Comparison of ENCODE assay signal across 23 mouse cellular contexts in genomic region chr10:80252493-80253274, GRCm38 (mm10). TPM values are rescaled to one million over a fixed set of nuclear protein-coding genes. Genes with fewer than 3 reads are reported as not detected.
A peak's percentile ranks its signal among the peaks of the same experiment; 100 is the strongest.
DNase-seq lines count a peak whose midpoint lies in the region; ATAC-seq and TF ChIP-seq lines count a peak whose summit lies in the region.
"Had no signal": no experiment of that assay in that cellular context is flagged by ENCODE, and none has a peak within 500 bp of the region (broad histone marks: within the 10 kb centered on the region; RNA-seq: fewer than 3 reads in every experiment).

No protein-coding gene starts in this region.

- no peak overlapping the region for H3K4me2 ChIP-seq in neural tube, embryonic 14.5 days (ENCODE audit: low read depth, low read length)
- no peak overlapping the region for H3K4me2 ChIP-seq in forebrain, embryonic 11.5 days (ENCODE audit: low read depth, low read length, severe bottlenecking)
- H3K4me2 ChIP-seq: hindbrain, embryonic 12.5 days; limb, embryonic 12.5 days; liver, embryonic 11.5 days; midbrain, embryonic 12.5 days had no signal

- WGBS in cerebellum, adult 2 months = 70% methylated on average over 11 of the region's 11 CpGs
- WGBS in heart, adult 2 months = 79% methylated on average over 11 of the region's 11 CpGs
- WGBS in neural tube, embryonic 14.5 days = 93% methylated on average over 11 of the region's 11 CpGs
- WGBS in forebrain, embryonic 11.5 days = 91% methylated on average over 11 of the region's 11 CpGs

- H3K27ac ChIP-seq in cerebellum, adult 2 months (ENCODE audit: insufficient read depth, low read length) = no peak overlapping the region
- H3K27ac ChIP-seq in heart, adult 2 months = peak overlapping the region; percentile 65
- no peak overlapping the region for H3K27ac ChIP-seq in neural tube, embryonic 14.5 days (ENCODE audit: low read depth, low read length)
- H3K27ac ChIP-seq in forebrain, embryonic 11.5 days (ENCODE audit: low read depth, low read length) = no peak overlapping the region
- H3K27ac ChIP-seq: embryonic facial prominence, embryonic 10.5 days; forebrain, embryonic 10.5 days; hindbrain, embryonic 12.5 days; limb, embryonic 12.5 days; midbrain, embryonic 12.5 days; stomach, postnatal 0 days had no signal

- H3K9ac ChIP-seq in heart, adult 2 months (ENCODE audit: low read depth, low read length) = peak overlapping the region; percentile 48
- H3K9ac ChIP-seq in neural tube, embryonic 14.5 days (replicated peaks; ENCODE audit: low read depth, low read length) = 0 out of 2 replicates have a peak overlapping the region, but pooled peaks have one; percentile 16
- no peak overlapping the region for H3K9ac ChIP-seq in forebrain, embryonic 11.5 days (ENCODE audit: low read length)
- H3K9ac ChIP-seq: forebrain, postnatal 0 days; hindbrain, embryonic 12.5 days; limb, embryonic 12.5 days; liver, postnatal 0 days; midbrain, embryonic 12.5 days had no signal

- peaks cover 9% of the 10 kb centered on the region for H3K79me2 ChIP-seq in heart, adult 2 months (replicated peaks; ENCODE audit: control insufficient read depth, insufficient read depth, low read length)

- H3K9me3 ChIP-seq in neural tube, embryonic 14.5 days (ENCODE audit: control insufficient read depth, low read length) = no peaks in the 10 kb centered on the region
- no peaks in the 10 kb centered on the region for H3K9me3 ChIP-seq in forebrain, embryonic 11.5 days (ENCODE audit: control insufficient read depth, low read length)
- H3K9me3 ChIP-seq: embryonic facial prominence, embryonic 10.5 days; forebrain, embryonic 10.5 days; hindbrain, embryonic 12.5 days; limb, embryonic 12.5 days; midbrain, embryonic 12.5 days had no signal

- TF ChIP-seq EP300 in heart, adult 2 months (IDR thresholded peaks at IDR 0.05; ENCODE audit: insufficient read depth, low read depth, low read length) = 0 out of 2 replicates have a peak, but pooled peaks have one; percentile 66

- no peak for ATAC-seq in neural tube, embryonic 14.5 days (ENCODE audit: low read depth)
- no peak for ATAC-seq in forebrain, embryonic 11.5 days (replicated peaks; ENCODE audit: low FRiP score)
- ATAC-seq: forebrain, postnatal 0 days; intestine, postnatal 0 days; liver, postnatal 0 days; lung, postnatal 0 days had no signal

- TF ChIP-seq POLR2A in cerebellum, adult 2 months (IDR thresholded peaks at IDR 0.05; ENCODE audit: borderline replicate concordance, insufficient read depth, low read length) = no peak
- 0 out of 2 replicates have a peak, but pooled peaks have one; percentile 17 for TF ChIP-seq POLR2A in heart, adult 2 months (IDR thresholded peaks at IDR 0.05; ENCODE audit: insufficient read depth, low read depth, low read length)

- intact Hi-C loops in heart, adult 2 months (cut with DNase I) = loop anchor here (1.0 kb wide), 1 partner anchor 29 kb away; no protein-coding TSS in a partner anchor
- intact Hi-C loops in heart, postnatal 25 days (cut with DNase I) = no loop called here

- no peaks in the 10 kb centered on the region; the same call in 1 of the 2 replicates for H3K36me3 ChIP-seq in heart, adult 2 months (ENCODE audit: control insufficient read depth, insufficient read depth, low read length)
- H3K36me3 ChIP-seq in neural tube, embryonic 14.5 days (ENCODE audit: control insufficient read depth, insufficient read depth, low read length) = peaks cover 36% of the 10 kb centered on the region
- peaks cover under 1% of the 10 kb centered on the region; the same call in 1 of the 2 replicates for H3K36me3 ChIP-seq in forebrain, embryonic 11.5 days (ENCODE audit: control insufficient read depth, insufficient read depth, low read length)

- TF ChIP-seq CTCF in cerebellum, adult 2 months (IDR thresholded peaks at IDR 0.05; ENCODE audit: borderline replicate concordance, insufficient read depth, low read depth, low read length) = no peak
- no peak for TF ChIP-seq CTCF in heart, adult 2 months (IDR thresholded peaks at IDR 0.05)

- DNase-seq in cerebellum, adult 9-11 months = peak; percentile 41
- no peak for DNase-seq in cerebellum, adult 2 months
- DNase-seq in heart, adult 2 months = peak in 1 of 2 experiments; percentile 73
- DNase-seq in heart, postnatal 25 days (ENCODE audit: low spot score) = no peak
- no peak for DNase-seq in neural tube, embryonic 10.5 days (ENCODE audit: extremely low spot score, low spot score)
- DNase-seq in lung, postnatal 4 days = no peak
- no peak for DNase-seq in forebrain, embryonic 11.5 days (ENCODE audit: low spot score)
- DNase-seq: adrenal gland, postnatal 14 days; cerebellum, adult 9-10 months; forebrain, postnatal 0 days; kidney, postnatal 25 days; liver, postnatal 0 days had no signal

- no peaks in the 10 kb centered on the region for H3K27me3 ChIP-seq in cerebellum, adult 2 months (ENCODE audit: control insufficient read depth, insufficient read depth, low read length)
- H3K27me3 ChIP-seq in heart, adult 2 months (ENCODE audit: control insufficient read depth, insufficient read depth, low read length) = no peaks in the 10 kb centered on the region
- no peaks in the 10 kb centered on the region for H3K27me3 ChIP-seq in neural tube, embryonic 14.5 days (ENCODE audit: control insufficient read depth, insufficient read depth, low read length)
- H3K27me3 ChIP-seq in forebrain, embryonic 11.5 days (ENCODE audit: control insufficient read depth, insufficient read depth, low read length) = no peaks in the 10 kb centered on the region
- H3K27me3 ChIP-seq: hindbrain, embryonic 12.5 days; limb, embryonic 12.5 days; midbrain, embryonic 12.5 days had no signal

- H3K4me1 ChIP-seq in cerebellum, adult 2 months (ENCODE audit: control insufficient read depth, insufficient read depth, low read length) = peaks cover 23% of the 10 kb centered on the region
- H3K4me1 ChIP-seq in heart, adult 2 months (ENCODE audit: control insufficient read depth, insufficient read depth, low read length) = peaks cover 6% of the 10 kb centered on the region
- peaks cover 11% of the 10 kb centered on the region for H3K4me1 ChIP-seq in neural tube, embryonic 14.5 days (ENCODE audit: control insufficient read depth, insufficient read depth, low read length)
- H3K4me1 ChIP-seq in forebrain, embryonic 11.5 days (replicated peaks; ENCODE audit: control insufficient read depth, insufficient read depth, low read length) = peaks cover 10% of the 10 kb centered on the region; the same call in 1 of the 2 replicates

- H3K4me3 ChIP-seq in cerebellum, adult 2 months (replicated peaks; ENCODE audit: insufficient read depth, low read depth, low read length) = no peak overlapping the region
- H3K4me3 ChIP-seq in heart, adult 2 months = 0 out of 2 replicates have a peak overlapping the region, but pooled peaks have one; percentile 15
- H3K4me3 ChIP-seq in neural tube, embryonic 14.5 days (ENCODE audit: low read depth, low read length) = no peak overlapping the region
- H3K4me3 ChIP-seq in forebrain, embryonic 11.5 days (ENCODE audit: low read depth, low read length) = no peak overlapping the region
- H3K4me3 ChIP-seq: embryonic facial prominence, embryonic 10.5 days; forebrain, embryonic 10.5 days; hindbrain, embryonic 12.5 days; midbrain, embryonic 12.5 days; myocyte had no signal

RNA-seq across cellular contexts. Expression of gene Ndufs7, which starts 3.8 kb away (rescaled TPM):
- polyA plus RNA-seq in cerebellum, adult 2 months (2012; rRNA removed) = 668 and 680 TPM in 2 replicates
- total RNA-seq in heart, adult 2 months (2021) = 1,000 to 10,000 TPM in 1 of 2 experiments, 100 to 1,000 TPM in 1; 943 to 1,108 TPM
- polyA plus RNA-seq in heart, adult 2 months (2012; rRNA removed) = 1,263 and 1,990 TPM in 2 replicates
- 100 to 1,000 TPM; 957 to 967 TPM for total RNA-seq in heart, postnatal 25 days (2021)
- 309 and 366 TPM in 2 replicates for polyA plus RNA-seq in neural tube, embryonic 14.5 days (2014; fragmentation: Nextera tagmentation; extraction: Ambion mirVana)
- polyA plus RNA-seq in forebrain, embryonic 11.5 days (2014; fragmentation: Nextera tagmentation; extraction: Ambion mirVana) = 219 and 265 TPM in 2 replicates

RNA-seq across cellular contexts. Expression of gene Gamt, which starts 8.1 kb away (rescaled TPM):
- polyA plus RNA-seq in cerebellum, adult 2 months (2012; rRNA removed) = 52.9 and 54.5 TPM in 2 replicates
- total RNA-seq in heart, adult 2 months (2021) = 1 to 10 TPM; 8.3 to 8.4 TPM
- polyA plus RNA-seq in heart, adult 2 months (2012; rRNA removed) = 8.0 and 11.0 TPM in 2 replicates
- 1 to 10 TPM; 9.0 to 9.3 TPM for total RNA-seq in heart, postnatal 25 days (2021)
- 18.6 and 25.8 TPM in 2 replicates for polyA plus RNA-seq in neural tube, embryonic 14.5 days (2014; fragmentation: Nextera tagmentation; extraction: Ambion mirVana)
- 20.4 and 24.1 TPM in 2 replicates for polyA plus RNA-seq in forebrain, embryonic 11.5 days (2014; fragmentation: Nextera tagmentation; extraction: Ambion mirVana)

RNA-seq across cellular contexts. Expression of gene Dazap1, which starts 8.6 kb away (rescaled TPM):
- polyA plus RNA-seq in cerebellum, adult 2 months (2012; rRNA removed) = 90.2 and 92.7 TPM in 2 replicates
- 10 to 100 TPM; 56.4 to 57.9 TPM for total RNA-seq in heart, adult 2 months (2021)
- polyA plus RNA-seq in heart, adult 2 months (2012; rRNA removed) = 37.6 and 41.0 TPM in 2 replicates
- 10 to 100 TPM; 55.0 to 69.6 TPM for total RNA-seq in heart, postnatal 25 days (2021)
- 37.5 and 39.8 TPM in 2 replicates for polyA plus RNA-seq in neural tube, embryonic 14.5 days (2014; fragmentation: Nextera tagmentation; extraction: Ambion mirVana)
- polyA plus RNA-seq in forebrain, embryonic 11.5 days (2014; fragmentation: Nextera tagmentation; extraction: Ambion mirVana) = 53.2 and 55.4 TPM in 2 replicates

RNA-seq across cellular contexts. Expression of gene Mum1, which starts 26.4 kb away (rescaled TPM):
- polyA plus RNA-seq in cerebellum, adult 2 months (2012; rRNA removed) = 41.1 and 42.5 TPM in 2 replicates
- total RNA-seq in heart, adult 2 months (2021) = 10 to 100 TPM; 11.1 to 11.8 TPM
- 18.0 and 19.4 TPM in 2 replicates for polyA plus RNA-seq in heart, adult 2 months (2012; rRNA removed)
- total RNA-seq in heart, postnatal 25 days (2021) = 10 to 100 TPM; 15.3 to 16.7 TPM
- 35.0 and 37.4 TPM in 2 replicates for polyA plus RNA-seq in neural tube, embryonic 14.5 days (2014; fragmentation: Nextera tagmentation; extraction: Ambion mirVana)
- 75.6 and 79.4 TPM in 2 replicates for polyA plus RNA-seq in forebrain, embryonic 11.5 days (2014; fragmentation: Nextera tagmentation; extraction: Ambion mirVana)

RNA-seq across cellular contexts. Expression of gene Rps15, which starts 39.6 kb away (rescaled TPM):
- polyA plus RNA-seq in cerebellum, adult 2 months (2012; rRNA removed) = 1,303 and 1,454 TPM in 2 replicates
- total RNA-seq in heart, adult 2 months (2021) = 100 to 1,000 TPM; 748 to 861 TPM
- 880 and 1,041 TPM in 2 replicates for polyA plus RNA-seq in heart, adult 2 months (2012; rRNA removed)
- total RNA-seq in heart, postnatal 25 days (2021) = 100 to 1,000 TPM; 703 to 732 TPM
- polyA plus RNA-seq in neural tube, embryonic 14.5 days (2014; fragmentation: Nextera tagmentation; extraction: Ambion mirVana) = 537 and 599 TPM in 2 replicates
- 858 and 895 TPM in 2 replicates for polyA plus RNA-seq in forebrain, embryonic 11.5 days (2014; fragmentation: Nextera tagmentation; extraction: Ambion mirVana)
